In genomic region chr16:50696052-50696451, GRCm38 (mm10) we compare ENCODE assay signal across 32 mouse cellular contexts.
"Had no signal": no experiment of that assay in that cellular context is flagged by ENCODE, and none has a peak within 500 bp of the region (broad histone marks: within the 10 kb centered on the region; RNA-seq: fewer than 3 reads in every experiment).

No protein-coding gene starts in this region.

- H3K4me3 ChIP-seq: heart, embryonic 10.5 days; heart, embryonic 12.5 days; heart, embryonic 13.5 days; heart, embryonic 15.5 days; hindbrain, embryonic 10.5 days; hindbrain, embryonic 12.5 days; hindbrain, embryonic 13.5 days; hindbrain, embryonic 15.5 days; intestine, embryonic 15.5 days; kidney, embryonic 15.5 days; layer of hippocampus, adult 2 months; left cerebral cortex, adult 2 months had no signal

- H3K9me3 ChIP-seq: heart, embryonic 10.5 days; heart, embryonic 13.5 days; heart, embryonic 15.5 days; hindbrain, embryonic 10.5 days; hindbrain, embryonic 12.5 days; hindbrain, embryonic 13.5 days; hindbrain, embryonic 15.5 days; intestine, embryonic 15.5 days; kidney, embryonic 15.5 days had no signal

- H3K4me2 ChIP-seq: heart, embryonic 11.5 days; heart, embryonic 12.5 days; heart, embryonic 13.5 days; heart, embryonic 15.5 days; hindbrain, embryonic 12.5 days; hindbrain, embryonic 13.5 days; hindbrain, embryonic 14.5 days; hindbrain, embryonic 15.5 days; intestine, embryonic 15.5 days; kidney, embryonic 15.5 days had no signal

- DNase-seq: heart, postnatal 10 days; heart, postnatal 14 days; heart, postnatal 36 days; heart, postnatal 4 days; kidney, adult 11 months; kidney, adult 18-20 months; kidney, adult 2 months; kidney, adult 8-10 months; kidney, adult 9 months; kidney, postnatal 10 days; kidney, postnatal 14 days; kidney, postnatal 25 days; kidney, postnatal 36 days; kidney, postnatal 4 days; layer of hippocampus, adult 9-11 months; layer of hippocampus, postnatal 36 days had no signal

- H3K9ac ChIP-seq: heart, embryonic 12.5 days; heart, embryonic 13.5 days; heart, embryonic 15.5 days; hindbrain, embryonic 12.5 days; hindbrain, embryonic 13.5 days; hindbrain, embryonic 14.5 days; hindbrain, embryonic 15.5 days; intestine, embryonic 15.5 days; kidney, embryonic 15.5 days had no signal

- H3K36me3 ChIP-seq: heart, embryonic 10.5 days; heart, embryonic 12.5 days; heart, embryonic 13.5 days; heart, embryonic 15.5 days; hindbrain, embryonic 10.5 days; hindbrain, embryonic 12.5 days; hindbrain, embryonic 13.5 days; hindbrain, embryonic 15.5 days; intestine, embryonic 15.5 days; kidney, embryonic 15.5 days had no signal

- H3K27ac ChIP-seq: heart, embryonic 10.5 days; heart, embryonic 13.5 days; heart, embryonic 15.5 days; hindbrain, embryonic 10.5 days; hindbrain, embryonic 12.5 days; hindbrain, embryonic 13.5 days; hindbrain, embryonic 14.5 days; hindbrain, embryonic 15.5 days; hindbrain, postnatal 0 days; intestine, embryonic 15.5 days; kidney, embryonic 15.5 days; kidney, postnatal 0 days; layer of hippocampus, adult 2 months; left cerebral cortex, adult 2 months had no signal

- H3K27me3 ChIP-seq: heart, embryonic 12.5 days; heart, embryonic 13.5 days; heart, embryonic 15.5 days; hindbrain, embryonic 12.5 days; hindbrain, embryonic 13.5 days; hindbrain, embryonic 15.5 days; intestine, embryonic 15.5 days; kidney, embryonic 15.5 days had no signal

- H3K4me1 ChIP-seq: heart, embryonic 10.5 days; heart, embryonic 12.5 days; heart, embryonic 15.5 days; hindbrain, embryonic 10.5 days; hindbrain, embryonic 12.5 days; hindbrain, embryonic 13.5 days; hindbrain, embryonic 15.5 days; intestine, embryonic 15.5 days had no signal
